In genomic region chr2:131745381-131745895, GRCm38 (mm10) we compare ENCODE assay signal across 32 mouse cellular contexts.
A peak's percentile ranks its signal among the peaks of the same experiment; 100 is the strongest.
DNase-seq lines count a peak whose midpoint lies in the region; ATAC-seq and TF ChIP-seq lines count a peak whose summit lies in the region.
"Had no signal": no experiment of that assay in that cellular context is flagged by ENCODE, and none has a peak within 500 bp of the region (broad histone marks: within the 10 kb centered on the region; RNA-seq: fewer than 3 reads in every experiment).

No protein-coding gene starts in this region.

- peak; percentile 85 for DNase-seq in heart, adult 11 months
- no peak for DNase-seq in heart, adult 18-20 months
- peak; percentile 84 for DNase-seq in adrenal gland, adult 8-10 months
- DNase-seq in adrenal gland, postnatal 25 days = peak; percentile 55
- no peak for DNase-seq in cerebellum, adult 2 months
- DNase-seq: B cell, adult 2 months; cerebellum, adult 11 months; cerebellum, adult 8-10 months; cerebellum, postnatal 10 days; cerebellum, postnatal 36 days; embryo, embryonic 11 days; gastrocnemius, postnatal 10 days; gastrocnemius, postnatal 36 days; heart, postnatal 10 days; heart, postnatal 36 days; kidney, adult 18-20 months had no signal

- H3K4me3 ChIP-seq in cerebellum, adult 2 months (replicated peaks; ENCODE audit: insufficient read depth, low read depth, low read length) = no peak overlapping the region
- no peak overlapping the region for H3K4me3 ChIP-seq in hindbrain, embryonic 12.5 days
- H3K4me3 ChIP-seq: embryonic facial prominence, embryonic 10.5 days; embryonic facial prominence, embryonic 13.5 days; erythroblast, embryonic 14.5 days; forebrain, embryonic 10.5 days; forebrain, embryonic 13.5 days; heart, embryonic 12.5 days; heart, embryonic 15.5 days; hindbrain, embryonic 10.5 days had no signal

- H3K9ac ChIP-seq in hindbrain, embryonic 12.5 days = no peak overlapping the region
- H3K9ac ChIP-seq: embryonic facial prominence, embryonic 13.5 days; forebrain, embryonic 13.5 days; heart, embryonic 12.5 days; heart, embryonic 15.5 days; hindbrain, embryonic 14.5 days had no signal

- H3K4me2 ChIP-seq in hindbrain, embryonic 12.5 days (replicated peaks) = no peak overlapping the region
- H3K4me2 ChIP-seq: embryonic facial prominence, embryonic 13.5 days; forebrain, embryonic 13.5 days; heart, embryonic 12.5 days; heart, embryonic 15.5 days; hindbrain, embryonic 14.5 days had no signal

- TF ChIP-seq CTCF in cerebellum, adult 2 months (IDR thresholded peaks at IDR 0.05; ENCODE audit: borderline replicate concordance, insufficient read depth, low read depth, low read length) = no peak

- H3K36me3 ChIP-seq in hindbrain, embryonic 12.5 days = no peaks in the 10 kb centered on the region
- H3K36me3 ChIP-seq: embryonic facial prominence, embryonic 10.5 days; embryonic facial prominence, embryonic 13.5 days; forebrain, embryonic 10.5 days; heart, embryonic 12.5 days; heart, embryonic 15.5 days; hindbrain, embryonic 10.5 days had no signal

- H3K4me1 ChIP-seq in cerebellum, adult 2 months (ENCODE audit: control insufficient read depth, insufficient read depth, low read length) = no peaks in the 10 kb centered on the region
- H3K4me1 ChIP-seq in hindbrain, embryonic 12.5 days = no peaks in the 10 kb centered on the region
- H3K4me1 ChIP-seq: embryonic facial prominence, embryonic 13.5 days; forebrain, embryonic 10.5 days; forebrain, embryonic 13.5 days had no signal

- TF ChIP-seq POLR2A in cerebellum, adult 2 months (IDR thresholded peaks at IDR 0.05; ENCODE audit: borderline replicate concordance, insufficient read depth, low read length) = no peak

- WGBS in cerebellum, adult 2 months = 92% methylated on average over 5 of the region's 5 CpGs
- WGBS in hindbrain, embryonic 12.5 days = 81% methylated on average over 5 of the region's 5 CpGs

- no peak for ATAC-seq in erythroid progenitor cell, adult 5-6 weeks (replicated peaks; ENCODE audit: low FRiP score, poor library complexity, severe bottlenecking)
- ATAC-seq in hindbrain, embryonic 12.5 days (ENCODE audit: low FRiP score) = no peak
- ATAC-seq: activated CD4-positive, CD25-positive, alpha-beta regulatory T cell, adult 4 months; forebrain, embryonic 13.5 days; forebrain, embryonic 16.5 days; hindbrain, postnatal 0 days; inflammation-experienced regulatory T-cells, adult 6 months; intestine, embryonic 16.5 days had no signal

- no peaks in the 10 kb centered on the region for H3K9me3 ChIP-seq in hindbrain, embryonic 12.5 days (replicated peaks)
- H3K9me3 ChIP-seq: embryonic facial prominence, embryonic 10.5 days; embryonic facial prominence, embryonic 13.5 days; forebrain, embryonic 10.5 days; forebrain, embryonic 13.5 days; heart, embryonic 12.5 days; heart, embryonic 15.5 days; hindbrain, embryonic 10.5 days had no signal

- H3K27me3 ChIP-seq in cerebellum, adult 2 months (ENCODE audit: control insufficient read depth, insufficient read depth, low read length) = no peaks in the 10 kb centered on the region
- H3K27me3 ChIP-seq in hindbrain, embryonic 12.5 days = no peaks in the 10 kb centered on the region
- H3K27me3 ChIP-seq: embryonic facial prominence, embryonic 13.5 days; forebrain, embryonic 13.5 days; heart, embryonic 12.5 days; heart, embryonic 15.5 days had no signal

- H3K27ac ChIP-seq in cerebellum, adult 2 months (ENCODE audit: insufficient read depth, low read length) = no peak overlapping the region
- no peak overlapping the region for H3K27ac ChIP-seq in hindbrain, embryonic 12.5 days
- H3K27ac ChIP-seq: embryonic facial prominence, embryonic 10.5 days; embryonic facial prominence, embryonic 13.5 days; forebrain, embryonic 10.5 days; forebrain, embryonic 13.5 days; heart, embryonic 15.5 days; hindbrain, embryonic 10.5 days; hindbrain, embryonic 14.5 days; hindbrain, postnatal 0 days had no signal

Comparison
In these comparisons a context has a peak if more than half of its experiments do, and no peak if none do; other contexts are left out.
1. DNase-seq: peak in heart, adult 11 months (single experiment), adrenal gland, adult 8-10 months (single experiment) and adrenal gland, postnatal 25 days (single experiment); none in heart, adult 18-20 months (0 of 2) and cerebellum, adult 2 months (0 of 2).